Mouse (Mus musculus) embryonic stem cell, embryonic (primary cell): Measurements from ENCODE around the gene Cntnap5c.
"Not testable (repeated sequence)": the region's sequence is repeated elsewhere in the genome, so short reads cannot be mapped to it uniquely, and the experiment has no call there.

Experiments used
- CTCF ChIA-PET, 4 experiments: fragments of 300-600 bp in 2 of 4; fragments of 350-600 bp in 2 of 4; sonication (Branson Sonifier 250); formaldehyde crosslinking; loops; one replicate each; lab custom pipeline; 2022; ENCODE audit warnings: inconsistent platforms in 2 of 4; lab: Charles Lee
- POLR2A ChIA-PET, 4 experiments: fragments of 300-600 bp in 2 of 4; fragments of 350-600 bp in 2 of 4; sonication (Branson Sonifier 250); formaldehyde crosslinking; loops; one replicate each; lab custom pipeline; 2022; ENCODE audit warnings: antibody characterized with exemption in 4 of 4, inconsistent platforms in 1 of 4; lab: Charles Lee

The Cntnap5c gene

GRCm38 (mm10) chr17:57768622-57769610 is at the start of gene Cntnap5c:
Gene Cntnap5c, plus strand, starts transcription at chr17:57769570.
- ChIA-PET POLR2A (interaction anchor here in 2 of 4 experiments (0.6 to 0.7 kb wide), 2 partner anchors 8 to 1077 kb away, joined by 4 read pairs; no protein-coding TSS in a partner anchor), CTCF (interaction anchor here in 3 of 4 experiments (0.6 to 1.2 kb wide), 5 partner anchors 9 to 1254 kb away, joined by 3 to 5 read pairs (median 4); no protein-coding TSS in a partner anchor)

- ChIA-PET POLR2A (no interaction called here), CTCF (no interaction called here)
These were observed 27.3 kb upstream of the Cntnap5c start, which contains the start of gene Gm21834 for GRCm38 (mm10) chr17:57742119-57742518. Gene Gm21834, minus strand, starts transcription at chr17:57742219.

GRCm38 (mm10) chr17:57758033-57758432 is 11.3 kb upstream of the Cntnap5c start:
- ChIA-PET CTCF (no interaction called here), POLR2A (no interaction called here)

GRCm38 (mm10) chr17:57767306-57767705 is 2.1 kb upstream of the Cntnap5c start:
- CTCF ChIA-PET = no interaction called here
- POLR2A ChIA-PET = no interaction called here

- ChIA-PET POLR2A (interaction anchor here in 1 of 4 experiments (0.5 kb wide), 1 partner anchor 294 kb away, joined by 7 read pairs; no protein-coding TSS in a partner anchor), CTCF (interaction anchor here in 3 of 4 experiments (0.6 to 1.0 kb wide), 6 partner anchors 12 to 817 kb away, joined by 3 to 10 read pairs (median 3); no protein-coding TSS in a partner anchor)
These were observed 1.5 kb downstream of the Cntnap5c start for GRCm38 (mm10) chr17:57770904-57771303.

- POLR2A ChIA-PET = no interaction called here
- CTCF ChIA-PET = no interaction called here
These were observed 18.9 kb downstream of the Cntnap5c start for GRCm38 (mm10) chr17:57788161-57788799.

- ChIA-PET POLR2A (no interaction called here), CTCF (no interaction called here)
These were observed 26.0 kb downstream of the Cntnap5c start for GRCm38 (mm10) chr17:57795408-57795807.

GRCm38 (mm10) chr17:57796668-57797311 is 27.4 kb downstream of the Cntnap5c start:
- CTCF ChIA-PET = no interaction called here
- POLR2A ChIA-PET = no interaction called here

- POLR2A ChIA-PET = no interaction called here
- CTCF ChIA-PET = no interaction called here
These were observed 30.1 kb downstream of the Cntnap5c start for GRCm38 (mm10) chr17:57799414-57799985.

GRCm38 (mm10) chr17:57801180-57801579 is 31.8 kb downstream of the Cntnap5c start:
- ChIA-PET CTCF (no interaction called here), POLR2A (interaction anchor here in 1 of 4 experiments (0.6 kb wide), 1 partner anchor 705 kb away, joined by 5 read pairs; no protein-coding TSS in a partner anchor)

GRCm38 (mm10) chr17:57837090-57837971 is 68.0 kb downstream of the Cntnap5c start:
- POLR2A ChIA-PET = no interaction called here
- CTCF ChIA-PET = no interaction called here

GRCm38 (mm10) chr17:57855811-57856210 is 86.4 kb downstream of the Cntnap5c start:
- CTCF ChIA-PET, POLR2A ChIA-PET: not testable (repeated sequence)

- ChIA-PET POLR2A (no interaction called here), CTCF (no interaction called here)
These were observed 96.6 kb downstream of the Cntnap5c start for GRCm38 (mm10) chr17:57865996-57866395.

GRCm38 (mm10) chr17:57887742-57888389 is 118.5 kb downstream of the Cntnap5c start:
- POLR2A ChIA-PET = no interaction called here
- CTCF ChIA-PET = no interaction called here

- POLR2A ChIA-PET = no interaction called here
- CTCF ChIA-PET = no interaction called here
These were observed 142.5 kb downstream of the Cntnap5c start for GRCm38 (mm10) chr17:57911770-57912293.

GRCm38 (mm10) chr17:57984230-57984629 is 214.9 kb downstream of the Cntnap5c start:
- POLR2A ChIA-PET = no interaction called here
- CTCF ChIA-PET = no interaction called here

- ChIA-PET POLR2A (no interaction called here), CTCF (interaction anchor here in 3 of 4 experiments (0.6 to 0.7 kb wide), 5 partner anchors 80 to 1313 kb away, joined by 3 to 9 read pairs (median 4); no protein-coding TSS in a partner anchor)
These were observed 219.1 kb downstream of the Cntnap5c start for GRCm38 (mm10) chr17:57988420-57988819.
